Mouse (Mus musculus) heart, embryonic 12.5 days (tissue): ENCODE results near the gene Tmem161a. TPM values are rescaled to one million over a fixed set of nuclear protein-coding genes. Genes with fewer than 3 reads are reported as not detected.
"Not testable (repeated sequence)": the region's sequence is repeated elsewhere in the genome, so short reads cannot be mapped to it uniquely, and the experiment has no call there.

ENCODE experiments used
- ATAC-seq: fragments of 200-750 bp; cut with Nextera tagmentation; 2 replicates; pipeline ENCODE4 v1.8.0; 2017; ENCODE audit warnings: moderate TSS enrichment, moderate library complexity; ENCODE audit not compliant: insufficient number of reproducible peaks, low FRiP score
- H3K27ac ChIP-seq: fragments of 300-500 bp; sonication (generic); 2 replicates; pipeline ENCODE4 v1.5.1; 2016; ENCODE audit warnings: mild to moderate bottlenecking, moderate library complexity; ENCODE audit not compliant: poor library complexity, severe bottlenecking
- H3K27me3 ChIP-seq: fragments of 300-500 bp; sonication (generic); replicated peaks from 2 replicates; pipeline ENCODE4 v1.6.1; 2016; ENCODE audit warnings: mild to moderate bottlenecking, moderate library complexity
- H3K36me3 ChIP-seq: fragments of 300-500 bp; sonication (generic); 2 replicates; pipeline ENCODE4 v1.6.1; 2016; ENCODE audit warnings: mild to moderate bottlenecking, moderate library complexity
- H3K4me1 ChIP-seq: fragments of 300-500 bp; sonication (generic); replicated peaks from 2 replicates; pipeline ENCODE4 v1.6.1; 2016; ENCODE audit warnings: mild to moderate bottlenecking
- H3K4me2 ChIP-seq: fragments of 300-500 bp; sonication (generic); 2 replicates; pipeline ENCODE4 v1.6.1; 2016; ENCODE audit warnings: mild to moderate bottlenecking, moderate library complexity
- H3K4me3 ChIP-seq: fragments of 300-500 bp; sonication (generic); 2 replicates; pipeline ENCODE4 v1.5.1; 2016; ENCODE audit warnings: mild to moderate bottlenecking
- H3K9ac ChIP-seq: fragments of 300-500 bp; sonication (generic); 2 replicates; pipeline ENCODE4 v1.6.1; 2016; ENCODE audit warnings: mild to moderate bottlenecking, moderate library complexity
- H3K9me3 ChIP-seq: fragments of 300-500 bp; sonication (generic); replicated peaks from 2 replicates; pipeline ENCODE4 v1.6.1; 2016; ENCODE audit warnings: mild to moderate bottlenecking, moderate library complexity
- WGBS: fragments of 180-500 bp; shearing (Covaris S2); methylation state at CpG from one replicate; pipeline ENCODE4 v1.1.7; 2016; 5-methylcytosine and 5-hydroxymethylcytosine counted together
- polyA plus RNA-seq: library from polyadenylated mRNA; unstranded; fragments of >200 nt; fragmentation: Nextera tagmentation; extraction: Ambion mirVana; gene quantifications from 2 replicates; pipeline ENCODE4 v1.2.1, GENCODE M21; 2016

Tmem161a gene
- polyA plus RNA-seq, 1 experiment from 2014 or later: 100 TPM

DNA sequence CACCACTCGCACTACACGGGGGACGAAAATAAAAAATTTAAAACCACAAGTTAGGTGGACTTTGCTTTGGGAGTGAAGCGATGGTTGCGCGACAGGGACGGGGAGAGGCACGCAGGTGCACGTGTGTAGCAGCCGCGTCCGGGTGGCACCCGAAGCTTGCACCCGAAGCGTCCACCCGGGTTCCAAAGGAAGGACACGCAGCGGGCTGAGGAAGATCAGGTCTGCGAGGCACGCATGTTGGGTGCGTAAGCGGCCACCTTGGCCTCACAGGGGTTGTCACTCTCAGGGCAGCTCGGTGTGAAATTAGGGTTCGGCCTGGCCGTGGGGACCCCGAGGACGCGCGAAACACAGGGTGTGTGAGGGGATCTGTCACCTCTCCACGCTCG lies 39.6 kb downstream of the Tmem161a start:
- no peaks in the 10 kb centered on the region for H3K9me3 ChIP-seq
- 2% methylated on average over 31 of the region's 31 CpGs for WGBS
- H3K4me1 ChIP-seq: peaks cover 17% of the 10 kb centered on the region
- peak overlapping the region; percentile 70 for H3K4me3 ChIP-seq
- peak overlapping the region; percentile 93 for H3K4me2 ChIP-seq
- ATAC-seq: no peak
- H3K36me3 ChIP-seq: no peaks in the 10 kb centered on the region
- no peak overlapping the region for H3K27ac ChIP-seq
- H3K9ac ChIP-seq: peak overlapping the region; percentile 75
- no peaks in the 10 kb centered on the region for H3K27me3 ChIP-seq

DNA sequence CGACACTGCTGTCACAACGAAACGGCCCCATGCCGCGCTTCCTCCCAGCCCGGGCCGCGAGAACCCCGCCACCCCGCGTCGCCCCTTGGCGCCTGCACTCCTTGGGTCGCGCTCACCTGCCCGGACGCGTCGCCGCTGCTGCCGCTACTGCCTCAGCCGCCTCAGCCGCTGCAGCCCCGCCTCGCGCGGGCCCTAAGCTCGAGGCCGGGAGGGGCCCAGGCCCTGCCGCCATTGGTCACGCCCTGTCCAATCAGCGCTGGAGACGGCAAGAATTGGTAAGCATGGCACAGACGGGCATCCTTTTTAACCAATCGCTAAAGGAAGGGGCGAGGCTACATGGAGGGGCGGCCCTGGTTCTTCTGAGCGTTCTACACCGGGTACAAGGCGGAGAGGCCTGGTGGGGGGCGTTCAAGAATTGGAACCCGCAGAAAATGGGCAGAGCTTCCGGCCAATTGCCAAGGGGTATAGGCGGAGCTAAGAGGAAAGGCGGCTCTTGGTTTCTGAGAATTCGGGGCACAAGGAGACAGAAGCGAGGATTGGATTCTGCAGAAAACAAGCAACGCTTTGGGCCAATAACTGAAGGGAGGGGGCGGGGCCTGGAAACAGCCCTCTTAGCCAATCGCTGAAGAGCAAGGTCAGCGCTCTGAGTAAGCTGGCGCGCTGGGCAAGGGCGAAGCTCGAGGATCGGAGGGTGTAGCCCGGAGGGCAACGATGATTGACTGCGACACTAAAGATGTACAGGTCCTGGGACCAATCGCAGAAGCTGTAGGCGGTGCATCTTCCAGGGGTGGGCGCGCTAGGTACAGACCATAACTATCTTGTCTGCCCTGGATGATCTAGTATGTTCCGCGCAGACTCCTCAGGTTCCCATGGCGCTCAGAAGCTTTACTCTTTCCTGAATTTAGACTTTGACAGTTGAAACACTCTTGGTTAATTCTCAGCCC lies 40.2 kb downstream of the Tmem161a start, which contains the start of gene Slc25a42:
Gene Slc25a42 (minus strand): TSS at position 194 of the 944 bp plus-strand sequence.
- Histone ChIP-seq H3K4me2 (peak within 1 kb of the TSS; percentile 93), H3K9ac (peak within 1 kb of the TSS; percentile 75), H3K27me3 (no peaks in the 10 kb centered on the region), H3K4me1 (peaks cover 17% of the 10 kb centered on the region), H3K36me3 (no peaks in the 10 kb centered on the region), H3K27ac (peak within 1 kb of the TSS; percentile 47), H3K9me3 (no peaks in the 10 kb centered on the region), H3K4me3 (peak within 1 kb of the TSS; percentile 70)
- ATAC-seq: peak; percentile 97
- under 1% methylated on average over 66 of the region's 66 CpGs for WGBS

DNA sequence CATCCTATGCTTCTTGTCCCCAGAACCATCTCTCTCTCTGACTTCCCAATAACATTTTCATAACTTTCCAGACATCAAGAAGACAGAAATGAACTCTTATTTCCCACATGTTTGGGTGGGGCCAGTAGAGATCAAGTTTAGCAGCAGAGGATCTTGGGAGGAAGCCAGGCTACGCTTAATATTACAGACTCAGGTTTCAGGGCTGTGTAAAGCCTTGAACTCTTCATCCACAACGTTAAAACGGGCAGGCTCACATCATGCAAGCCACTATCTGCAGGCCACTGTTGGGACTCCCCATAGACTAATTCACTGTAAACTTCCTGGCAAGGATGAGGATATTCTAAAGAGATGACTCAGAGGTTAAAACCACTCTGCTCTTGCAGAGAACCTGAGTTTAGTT lies 42.3 kb downstream of the Tmem161a start:
- no peak for ATAC-seq
- H3K27ac ChIP-seq: no peak overlapping the region
- no peak overlapping the region for H3K4me2 ChIP-seq
- peaks cover 23% of the 10 kb centered on the region for H3K4me1 ChIP-seq
- H3K36me3 ChIP-seq: no peaks in the 10 kb centered on the region
- no peak overlapping the region for H3K4me3 ChIP-seq
- WGBS: 64% methylated on average over 3 of the region's 3 CpGs
- no peaks in the 10 kb centered on the region; the same call in 1 of the 2 replicates for H3K27me3 ChIP-seq
- no peaks in the 10 kb centered on the region for H3K9me3 ChIP-seq
- no peak overlapping the region for H3K9ac ChIP-seq

DNA sequence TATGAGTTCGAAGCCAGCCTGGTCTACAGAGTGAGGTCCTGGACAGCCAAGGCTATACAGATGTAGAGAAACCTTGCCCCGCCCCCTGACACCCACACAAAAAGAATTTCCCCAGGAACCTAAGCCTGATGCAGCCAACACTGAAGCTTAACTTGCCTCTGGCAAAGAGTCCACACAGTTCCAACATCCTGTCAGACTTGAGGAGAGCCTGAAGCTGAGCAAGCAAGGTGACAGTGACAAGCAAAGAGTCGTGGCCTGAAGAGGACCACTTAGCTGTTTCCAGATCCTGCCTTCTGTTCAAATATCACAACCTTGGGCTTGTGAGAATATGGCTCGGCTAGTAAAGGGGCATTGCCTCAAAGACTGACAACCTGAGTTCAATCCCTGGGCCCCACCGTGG lies 42.9 kb downstream of the Tmem161a start:
- Histone ChIP-seq H3K9me3 (no peaks in the 10 kb centered on the region), H3K4me2 (no peak overlapping the region), H3K4me1 (peaks cover 27% of the 10 kb centered on the region), H3K36me3 (no peaks in the 10 kb centered on the region), H3K27ac (no peak overlapping the region), H3K4me3 (no peak overlapping the region), H3K27me3 (no peaks in the 10 kb centered on the region; the same call in 1 of the 2 replicates), H3K9ac (no peak overlapping the region)
- 59% methylated on average over 5 of the region's 5 CpGs for WGBS
- ATAC-seq: no peak

DNA sequence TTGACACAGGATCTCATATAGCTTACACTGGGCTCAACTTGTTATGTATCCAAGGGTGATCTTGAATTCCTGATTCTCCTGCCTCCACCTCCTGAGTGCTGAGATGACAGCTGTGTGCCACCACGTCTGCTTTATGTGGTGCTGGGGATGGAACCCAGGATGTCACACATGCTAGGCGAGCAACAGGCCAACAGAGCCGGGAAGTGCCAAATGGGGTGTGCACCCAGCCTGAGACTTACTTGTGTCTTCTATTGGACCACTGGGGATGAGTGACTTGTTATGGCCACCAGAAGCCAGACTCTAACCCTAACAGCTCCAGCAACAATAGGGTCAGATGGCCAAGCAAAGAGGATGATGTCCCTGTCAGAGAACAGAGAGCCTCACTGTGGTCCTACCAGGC lies 44.0 kb downstream of the Tmem161a start:
- not testable (repeated sequence) for H3K4me2 ChIP-seq, H3K9ac ChIP-seq, H3K4me3 ChIP-seq, H3K9me3 ChIP-seq, ATAC-seq, H3K36me3 ChIP-seq, H3K27me3 ChIP-seq, H3K27ac ChIP-seq
- peaks cover 23% of the 10 kb centered on the region for H3K4me1 ChIP-seq
- WGBS: 69% methylated on average over 3 of the region's 3 CpGs

DNA sequence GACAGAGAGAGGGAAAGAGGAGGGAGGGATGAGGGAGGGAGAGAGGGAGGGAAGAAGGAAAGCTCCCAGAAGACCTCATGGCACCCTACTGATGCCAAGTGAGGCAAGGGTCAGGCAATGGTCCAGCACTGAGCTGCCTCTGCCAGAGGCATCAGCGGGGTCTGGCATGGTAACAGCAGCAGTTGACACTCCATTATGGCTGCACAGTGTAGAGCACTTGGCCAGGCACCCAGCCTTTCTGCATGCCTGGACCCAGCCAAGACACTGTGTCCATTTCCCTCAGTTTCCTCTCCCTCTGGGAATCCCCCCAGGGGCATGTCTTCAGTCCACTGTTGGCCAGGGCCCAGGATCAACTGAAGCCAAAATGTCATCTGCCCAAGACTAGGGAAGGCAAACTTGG lies 44.4 kb downstream of the Tmem161a start:
- Histone ChIP-seq H3K4me1 (peaks cover 21% of the 10 kb centered on the region), H3K9ac (no peak overlapping the region), H3K9me3 (no peaks in the 10 kb centered on the region), H3K4me2 (no peak overlapping the region), H3K27ac (no peak overlapping the region), H3K27me3 (no peaks in the 10 kb centered on the region; the same call in 1 of the 2 replicates), H3K36me3 (peaks cover 3% of the 10 kb centered on the region; the same call in 1 of the 2 replicates), H3K4me3 (no peak overlapping the region)
- no peak for ATAC-seq
- WGBS: 67% methylated on average over 1 of the region's 1 CpGs

DNA sequence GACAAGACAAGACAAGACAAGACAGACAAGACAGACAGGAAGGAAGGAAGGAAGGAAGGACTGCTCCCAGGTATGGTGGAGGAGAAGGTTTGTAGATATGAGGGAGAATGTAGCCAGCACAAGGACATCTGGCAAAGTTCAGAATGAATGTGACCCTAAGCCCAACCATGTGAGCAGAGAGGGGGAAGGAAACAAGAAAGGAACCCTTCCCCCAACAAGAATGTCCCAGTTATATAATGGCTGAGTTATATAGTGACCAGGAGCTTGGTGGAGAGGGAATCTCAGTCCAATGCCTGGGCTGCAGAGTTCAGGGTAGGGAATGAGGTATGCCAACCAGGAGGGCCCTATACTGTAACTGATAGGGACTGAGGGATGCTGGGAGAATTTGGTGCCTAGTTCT lies 45.3 kb downstream of the Tmem161a start:
- H3K4me3 ChIP-seq: no peak overlapping the region
- peaks cover 21% of the 10 kb centered on the region for H3K4me1 ChIP-seq
- H3K4me2 ChIP-seq: no peak overlapping the region
- H3K36me3 ChIP-seq: peaks cover 12% of the 10 kb centered on the region
- no peak for ATAC-seq
- no peak overlapping the region for H3K27ac ChIP-seq
- no peaks in the 10 kb centered on the region; the same call in 1 of the 2 replicates for H3K27me3 ChIP-seq
- H3K9ac ChIP-seq: no peak overlapping the region
- no peaks in the 10 kb centered on the region for H3K9me3 ChIP-seq

DNA sequence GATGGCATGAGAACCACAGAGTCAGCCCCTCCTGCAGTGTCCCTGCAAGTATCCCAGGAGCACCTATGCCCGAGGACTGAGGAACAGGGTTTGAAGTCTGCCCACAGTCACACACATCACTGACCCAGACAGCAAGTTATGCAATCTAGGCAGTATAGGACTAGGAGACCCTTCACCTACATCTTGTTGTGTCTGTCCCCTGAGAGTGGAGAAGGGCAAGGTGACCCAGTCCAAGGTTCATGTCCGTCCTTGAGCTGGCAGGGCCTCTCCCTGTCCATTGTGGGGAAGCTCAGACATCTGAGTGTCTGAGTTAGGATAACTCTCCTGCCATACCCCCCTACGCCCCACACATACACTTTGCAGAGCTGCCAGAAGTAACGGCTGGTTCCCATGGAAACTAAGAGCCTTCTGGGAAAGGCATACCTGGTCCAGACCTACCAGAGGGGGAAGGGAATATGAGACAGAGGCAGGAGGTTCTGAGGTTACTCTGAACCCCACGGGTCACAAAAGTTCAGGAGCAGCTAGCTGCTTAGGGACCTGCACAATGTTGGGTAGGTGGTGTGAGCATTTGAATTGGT lies 47.0 kb downstream of the Tmem161a start:
- H3K36me3 ChIP-seq: peaks cover 25% of the 10 kb centered on the region
- H3K4me1 ChIP-seq: peaks cover 16% of the 10 kb centered on the region
- 0 out of 2 replicates have a peak overlapping the region, but pooled peaks have one; percentile 14 for H3K9ac ChIP-seq
- no peak overlapping the region for H3K4me2 ChIP-seq
- H3K27me3 ChIP-seq: no peaks in the 10 kb centered on the region; the same call in 1 of the 2 replicates
- no peaks in the 10 kb centered on the region for H3K9me3 ChIP-seq
- WGBS: 52% methylated on average over 5 of the region's 5 CpGs
- H3K4me3 ChIP-seq: no peak overlapping the region
- no peak overlapping the region for H3K27ac ChIP-seq
- no peak for ATAC-seq

DNA sequence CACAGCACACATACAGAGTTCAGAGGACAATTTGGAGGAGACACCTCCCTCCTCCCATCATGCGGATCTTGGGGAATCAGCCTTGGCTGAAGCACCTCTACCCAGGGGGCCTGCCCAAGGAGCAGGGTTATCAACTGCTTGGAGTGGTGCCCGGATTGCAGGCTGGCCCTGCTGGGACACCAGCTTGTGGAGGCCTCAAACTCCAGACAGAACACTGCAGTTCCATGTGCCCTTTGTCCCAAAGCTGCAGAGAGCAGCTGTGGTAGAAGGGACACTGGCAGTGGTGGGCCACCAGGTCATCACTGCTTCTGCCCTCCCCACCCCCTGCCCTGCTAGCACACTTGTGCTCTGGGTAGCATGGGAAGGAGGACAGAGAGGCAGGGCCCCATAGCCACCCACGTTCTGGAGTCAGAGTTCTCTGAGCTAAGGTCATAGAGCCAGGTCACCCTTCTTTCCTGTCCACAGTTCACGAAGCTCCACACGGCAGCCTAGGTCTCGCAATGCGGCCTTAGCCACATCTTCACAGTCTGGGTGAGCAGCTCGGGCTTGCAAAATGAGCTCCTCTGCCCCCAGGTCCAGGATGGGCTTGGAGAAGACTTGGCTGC lies 48.2 kb downstream of the Tmem161a start:
- Histone ChIP-seq H3K27ac (no peak overlapping the region), H3K4me1 (peaks cover 16% of the 10 kb centered on the region), H3K9me3 (no peaks in the 10 kb centered on the region), H3K4me3 (no peak overlapping the region), H3K4me2 (no peak overlapping the region), H3K9ac (peak overlapping the region; percentile 5; the same call in 1 of the 2 replicates), H3K27me3 (no peaks in the 10 kb centered on the region; the same call in 1 of the 2 replicates), H3K36me3 (peaks cover 36% of the 10 kb centered on the region)
- ATAC-seq: no peak
- WGBS: 65% methylated on average over 8 of the region's 8 CpGs

DNA sequence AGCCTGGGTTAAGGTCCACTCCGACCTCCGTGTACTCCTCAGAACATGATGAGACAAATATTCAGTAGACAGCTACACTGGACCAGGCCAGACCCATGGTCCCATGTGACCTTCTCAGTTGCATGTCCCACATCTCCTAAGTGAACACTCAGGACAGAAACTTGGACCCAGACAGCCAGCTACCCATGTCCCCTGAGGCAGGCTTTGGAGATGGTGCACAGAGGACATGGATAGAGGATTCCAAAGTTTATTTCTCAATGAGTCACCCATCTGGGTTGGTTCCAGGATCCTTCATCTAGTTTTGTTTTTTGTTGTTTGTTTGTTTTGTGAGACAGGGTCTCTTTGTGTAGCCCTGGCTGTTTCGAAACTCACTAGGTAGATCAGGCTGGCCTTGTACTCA lies 48.8 kb downstream of the Tmem161a start:
- WGBS: 95% methylated on average over 3 of the region's 3 CpGs
- H3K36me3 ChIP-seq: peaks cover 36% of the 10 kb centered on the region
- H3K27ac ChIP-seq: no peak overlapping the region
- no peak overlapping the region; the same call in 1 of the 2 replicates for H3K9ac ChIP-seq
- H3K4me1 ChIP-seq: peaks cover 16% of the 10 kb centered on the region
- H3K4me2 ChIP-seq: no peak overlapping the region
- no peak for ATAC-seq
- no peaks in the 10 kb centered on the region; the same call in 1 of the 2 replicates for H3K27me3 ChIP-seq
- H3K4me3 ChIP-seq: no peak overlapping the region
- H3K9me3 ChIP-seq: no peaks in the 10 kb centered on the region

DNA sequence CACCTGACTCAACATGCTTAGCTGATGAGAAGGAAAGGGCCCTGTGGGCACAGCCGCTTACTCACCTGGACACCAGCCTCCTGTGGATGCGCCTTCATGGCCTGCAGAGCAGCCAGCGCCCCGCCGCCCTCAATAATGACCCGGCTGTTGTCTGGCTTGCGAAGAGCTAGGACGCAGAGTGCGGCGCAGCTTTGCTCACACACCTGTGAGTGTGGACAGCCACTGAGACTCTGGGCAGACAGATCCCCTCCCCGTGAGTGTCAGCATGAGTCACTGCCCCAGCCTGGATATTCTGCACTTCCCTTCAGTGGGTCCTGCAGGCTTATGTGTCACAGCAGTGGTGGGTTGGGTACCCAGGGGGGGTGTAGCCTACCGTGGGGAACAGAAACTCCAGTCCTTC lies 49.9 kb downstream of the Tmem161a start:
- 88% methylated on average over 12 of the region's 12 CpGs for WGBS
- Histone ChIP-seq H3K27ac (no peak overlapping the region), H3K27me3 (no peaks in the 10 kb centered on the region; the same call in 1 of the 2 replicates), H3K9me3 (no peaks in the 10 kb centered on the region), H3K4me1 (peaks cover 16% of the 10 kb centered on the region), H3K36me3 (peaks cover 37% of the 10 kb centered on the region), H3K4me3 (no peak overlapping the region), H3K4me2 (no peak overlapping the region), H3K9ac (no peak overlapping the region)
- no peak for ATAC-seq
